Mouse (Mus musculus): ENCODE measurements around the gene Atp5l. TPM values are rescaled to one million over a fixed set of nuclear protein-coding genes. Genes with fewer than 3 reads are reported as not detected.

Gene Atp5l
- polyA plus RNA-seq, 1 experiment from 2014 or later, result 618 TPM

- TF ChIP-seq CTCF (IDR thresholded peaks at IDR 0.05; ENCODE audit: low read depth), result no peak
- no peaks in the 10 kb centered on the region for H3K27me3 ChIP-seq (ENCODE audit: insufficient read depth, low read length)
- H3K4me1 ChIP-seq (ENCODE audit: insufficient read depth), result no peaks in the 10 kb centered on the region
- no peak overlapping the region for H3K9ac ChIP-seq
- no peak for ATAC-seq (ENCODE audit: insufficient read depth)
- WGBS, result 86% methylated on average over 3 of the region's 3 CpGs
- no peak overlapping the region for H3K27ac ChIP-seq (ENCODE audit: low read depth)
- H3K36me3 ChIP-seq (ENCODE audit: insufficient read depth), result peaks cover 81% of the 10 kb centered on the region
- H3K4me3 ChIP-seq (ENCODE audit: low read depth, low read length), result no peak overlapping the region
- H3K4me2 ChIP-seq, result no peak overlapping the region
- DNase-seq, result no peak
- no peaks in the 10 kb centered on the region for H3K9me3 ChIP-seq (ENCODE audit: low read depth, low read length)
These were observed 33.9 kb upstream of the Atp5l start for GRCm38 (mm10) chr9:44954432-44954831.

DNA sequence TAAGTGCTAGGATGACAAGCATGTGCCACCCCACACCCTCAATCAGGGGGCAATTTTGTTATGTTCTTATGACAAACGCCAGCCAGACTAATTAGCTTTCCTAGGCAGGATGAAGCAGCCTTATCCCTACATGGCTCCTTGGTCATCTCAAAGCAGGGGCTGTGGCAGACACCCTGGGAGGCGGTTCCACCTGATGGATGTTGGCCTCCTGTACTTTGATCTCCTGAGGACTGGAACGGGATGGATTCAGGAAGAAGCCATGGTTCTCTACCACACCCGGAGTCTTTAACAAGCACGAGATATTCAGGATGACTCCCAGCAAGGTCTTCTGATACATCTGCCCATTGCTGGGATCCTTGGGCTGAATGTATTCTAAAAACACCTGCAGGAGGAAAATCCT is 27.3 kb upstream of the Atp5l start:
- Histone ChIP-seq H3K4me1 (ENCODE audit: insufficient read depth) (no peaks in the 10 kb centered on the region), H3K27ac (ENCODE audit: low read depth) (no peak overlapping the region), H3K36me3 (ENCODE audit: insufficient read depth) (peaks cover 82% of the 10 kb centered on the region), H3K4me2 (no peak overlapping the region), H3K9ac (no peak overlapping the region), H3K4me3 (ENCODE audit: low read depth, low read length) (no peak overlapping the region), H3K9me3 (ENCODE audit: low read depth, low read length) (no peaks in the 10 kb centered on the region), H3K27me3 (ENCODE audit: insufficient read depth, low read length) (no peaks in the 10 kb centered on the region)
- no peak for TF ChIP-seq CTCF (IDR thresholded peaks at IDR 0.05; ENCODE audit: low read depth)
- no peak for ATAC-seq (ENCODE audit: insufficient read depth)
- WGBS, result 86% methylated on average over 5 of the region's 5 CpGs
- no peak for DNase-seq

DNA sequence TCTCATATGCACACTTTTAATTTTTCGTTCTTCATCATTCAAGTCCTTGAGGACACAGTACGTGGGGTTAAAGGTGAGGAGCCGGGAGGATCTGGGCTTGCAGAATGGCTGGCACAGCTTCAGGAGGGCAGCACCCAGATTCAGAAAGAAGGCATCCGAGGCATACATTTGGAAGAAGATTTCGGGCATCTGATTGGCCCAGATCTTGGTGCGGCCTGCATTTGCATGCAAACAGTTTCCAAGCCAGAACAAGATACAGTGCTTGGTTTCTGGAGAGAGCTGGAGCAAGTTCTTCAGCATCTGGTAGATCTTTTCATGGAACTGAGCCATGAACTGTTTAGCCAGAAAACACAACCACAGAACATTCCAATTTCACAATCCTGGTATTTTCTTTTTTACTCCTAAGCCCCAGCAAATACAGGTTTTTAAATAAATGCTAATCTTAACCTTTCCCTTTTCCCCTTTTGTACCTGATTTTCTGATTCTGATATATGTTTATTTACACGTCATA is 25.7 kb upstream of the Atp5l start:
- Histone ChIP-seq H3K4me2 (no peak overlapping the region), H3K9me3 (ENCODE audit: low read depth, low read length) (no peaks in the 10 kb centered on the region), H3K9ac (no peak overlapping the region), H3K4me3 (ENCODE audit: low read depth, low read length) (no peak overlapping the region), H3K27me3 (ENCODE audit: insufficient read depth, low read length) (no peaks in the 10 kb centered on the region), H3K4me1 (ENCODE audit: insufficient read depth) (no peaks in the 10 kb centered on the region), H3K36me3 (ENCODE audit: insufficient read depth) (peaks cover 84% of the 10 kb centered on the region), H3K27ac (ENCODE audit: low read depth) (no peak overlapping the region)
- no peak for DNase-seq
- 92% methylated on average over 7 of the region's 7 CpGs for WGBS
- no peak for ATAC-seq (ENCODE audit: insufficient read depth)
- no peak for TF ChIP-seq CTCF (IDR thresholded peaks at IDR 0.05; ENCODE audit: low read depth)

DNA sequence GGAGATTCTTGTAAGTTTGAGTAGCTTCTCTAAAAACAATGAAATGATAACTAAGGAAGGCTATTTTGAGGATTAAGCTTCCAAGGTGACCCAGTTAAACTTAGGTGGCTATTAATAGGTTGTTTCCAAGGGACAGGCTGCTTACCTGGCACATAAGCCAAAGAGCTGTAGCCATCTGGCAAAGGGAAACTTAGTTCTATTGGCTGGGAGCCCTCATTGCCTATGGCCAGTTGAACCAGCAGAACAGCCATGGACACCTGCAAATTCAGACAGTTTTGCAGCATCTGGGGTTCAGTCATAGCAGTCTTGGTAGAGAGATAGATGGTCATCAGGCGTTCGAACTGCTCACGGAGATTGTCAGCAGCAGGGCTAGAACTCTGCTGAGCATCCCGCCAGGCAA is 21.9 kb upstream of the Atp5l start:
- Histone ChIP-seq H3K9me3 (ENCODE audit: low read depth, low read length) (no peaks in the 10 kb centered on the region), H3K4me2 (no peak overlapping the region), H3K4me1 (ENCODE audit: insufficient read depth) (no peaks in the 10 kb centered on the region), H3K9ac (no peak overlapping the region), H3K4me3 (ENCODE audit: low read depth, low read length) (no peak overlapping the region), H3K27me3 (ENCODE audit: insufficient read depth, low read length) (no peaks in the 10 kb centered on the region), H3K27ac (ENCODE audit: low read depth) (no peak overlapping the region), H3K36me3 (ENCODE audit: insufficient read depth) (peaks cover 78% of the 10 kb centered on the region)
- WGBS, result 93% methylated on average over 4 of the region's 4 CpGs
- ATAC-seq (ENCODE audit: insufficient read depth) (no peak), DNase-seq (no peak)
- TF ChIP-seq CTCF (IDR thresholded peaks at IDR 0.05; ENCODE audit: low read depth), result no peak

GRCm38 (mm10) chr9:44941756-44942155 is 21.2 kb upstream of the Atp5l start:
- Histone ChIP-seq H3K4me3 (ENCODE audit: low read depth, low read length) (no peak overlapping the region), H3K9ac (no peak overlapping the region), H3K4me1 (ENCODE audit: insufficient read depth) (no peaks in the 10 kb centered on the region), H3K27ac (ENCODE audit: low read depth) (no peak overlapping the region), H3K4me2 (no peak overlapping the region), H3K36me3 (ENCODE audit: insufficient read depth) (peaks cover 73% of the 10 kb centered on the region), H3K9me3 (ENCODE audit: low read depth, low read length) (no peaks in the 10 kb centered on the region), H3K27me3 (ENCODE audit: insufficient read depth, low read length) (no peaks in the 10 kb centered on the region)
- ATAC-seq (ENCODE audit: insufficient read depth), result no peak
- no peak for TF ChIP-seq CTCF (IDR thresholded peaks at IDR 0.05; ENCODE audit: low read depth)
- 82% methylated on average over 4 of the region's 4 CpGs for WGBS
- no peak for DNase-seq

- Histone ChIP-seq H3K27me3 (ENCODE audit: insufficient read depth, low read length) (no peaks in the 10 kb centered on the region), H3K4me2 (peak overlapping the region; percentile 84), H3K4me1 (ENCODE audit: insufficient read depth) (peaks cover 3% of the 10 kb centered on the region; the same call in 1 of the 2 replicates), H3K36me3 (ENCODE audit: insufficient read depth) (no peaks in the 10 kb centered on the region; the same call in 1 of the 2 replicates), H3K9me3 (ENCODE audit: low read depth, low read length) (no peaks in the 10 kb centered on the region), H3K9ac (peak overlapping the region; percentile 40), H3K4me3 (ENCODE audit: low read depth, low read length) (peak overlapping the region; percentile 86), H3K27ac (ENCODE audit: low read depth) (peak overlapping the region; percentile 85)
- no peak for TF ChIP-seq CTCF (IDR thresholded peaks at IDR 0.05; ENCODE audit: low read depth)
- WGBS, result 69% methylated on average over 2 of the region's 2 CpGs
- DNase-seq (no peak), ATAC-seq (ENCODE audit: insufficient read depth) (no peak)
These were observed 1.0 kb upstream of the Atp5l start for GRCm38 (mm10) chr9:44921543-44921942.

GRCm38 (mm10) chr9:44921123-44921468 is 554 bp upstream of the Atp5l start:
- Histone ChIP-seq H3K9me3 (ENCODE audit: low read depth, low read length) (no peaks in the 10 kb centered on the region), H3K4me3 (ENCODE audit: low read depth, low read length) (peak overlapping the region; percentile 86), H3K4me2 (peak overlapping the region; percentile 84), H3K36me3 (ENCODE audit: insufficient read depth) (no peaks in the 10 kb centered on the region; the same call in 1 of the 2 replicates), H3K4me1 (ENCODE audit: insufficient read depth) (peaks cover 3% of the 10 kb centered on the region; the same call in 1 of the 2 replicates), H3K9ac (peak overlapping the region; percentile 40), H3K27me3 (ENCODE audit: insufficient read depth, low read length) (no peaks in the 10 kb centered on the region), H3K27ac (ENCODE audit: low read depth) (peak overlapping the region; percentile 85)
- TF ChIP-seq CTCF (IDR thresholded peaks at IDR 0.05; ENCODE audit: low read depth), result no peak
- DNase-seq, result no peak
- ATAC-seq (ENCODE audit: insufficient read depth), result peak; percentile 92
- 1% methylated on average over 8 of the region's 8 CpGs for WGBS

DNA sequence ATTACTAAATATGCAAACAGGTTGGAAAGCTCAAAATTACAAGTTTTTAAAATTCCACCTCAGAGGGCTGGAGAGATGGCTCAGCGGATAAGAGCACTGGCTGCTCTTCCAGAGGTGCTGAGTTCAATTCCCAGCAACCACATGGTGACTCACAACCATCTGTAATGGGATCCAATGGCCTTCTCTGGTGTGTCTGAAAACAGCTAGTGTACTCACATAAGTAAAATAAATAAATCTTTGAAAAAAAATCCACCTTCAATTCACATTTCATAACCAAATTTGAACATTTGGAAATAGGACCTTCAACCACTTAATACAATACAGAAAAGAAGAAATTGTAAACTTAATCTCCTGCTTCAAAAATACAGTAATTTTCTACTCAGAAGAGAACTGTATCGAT is 936 bp downstream of the Atp5l start:
- Histone ChIP-seq H3K4me2 (peak overlapping the region; percentile 84), H3K4me1 (ENCODE audit: insufficient read depth) (peaks cover 3% of the 10 kb centered on the region; the same call in 1 of the 2 replicates), H3K36me3 (ENCODE audit: insufficient read depth) (no peaks in the 10 kb centered on the region), H3K27ac (ENCODE audit: low read depth) (no peak overlapping the region), H3K9me3 (ENCODE audit: low read depth, low read length) (no peaks in the 10 kb centered on the region), H3K27me3 (ENCODE audit: insufficient read depth, low read length) (no peaks in the 10 kb centered on the region), H3K9ac (peak overlapping the region; percentile 94), H3K4me3 (ENCODE audit: low read depth, low read length) (peak overlapping the region; percentile 86)
- DNase-seq (no peak), ATAC-seq (ENCODE audit: insufficient read depth) (no peak)
- no peak for TF ChIP-seq CTCF (IDR thresholded peaks at IDR 0.05; ENCODE audit: low read depth)
- WGBS, result 29% methylated on average over 2 of the region's 2 CpGs
